Mouse (Mus musculus) embryonic fibroblast, embryonic 13.5 days (primary cell): ENCODE data around the gene Odf2l.

Experiments used
- CTCF ChIP-seq: IDR thresholded peaks from 2 replicates; pipeline ENCODE4 v1.5.1; 2011; ENCODE audit warnings: mild to moderate bottlenecking, control low read depth, low read length, moderate library complexity, borderline replicate concordance; ENCODE audit not compliant: insufficient read depth
- POLR2A ChIP-seq: IDR thresholded peaks from 2 replicates; pipeline ENCODE4 v1.6.1; 2011; ENCODE audit warnings: low read depth, mild to moderate bottlenecking, control low read depth, low read length, moderate library complexity

GRCm38 (mm10) chr3:145115169-145115568 lies 3.2 kb upstream of the Odf2l start:
- no peak for TF ChIP-seq CTCF
- no peak for TF ChIP-seq POLR2A
